Mouse (Mus musculus) lung, postnatal 25 days (tissue): Measurements from ENCODE around the gene Zbp1.

ENCODE experiments used
- DNase-seq: peaks from one replicate; pipeline ENCODE4 v3.0.0; 2022; ENCODE audit warnings: low spot score

Zbp1 gene

DNA sequence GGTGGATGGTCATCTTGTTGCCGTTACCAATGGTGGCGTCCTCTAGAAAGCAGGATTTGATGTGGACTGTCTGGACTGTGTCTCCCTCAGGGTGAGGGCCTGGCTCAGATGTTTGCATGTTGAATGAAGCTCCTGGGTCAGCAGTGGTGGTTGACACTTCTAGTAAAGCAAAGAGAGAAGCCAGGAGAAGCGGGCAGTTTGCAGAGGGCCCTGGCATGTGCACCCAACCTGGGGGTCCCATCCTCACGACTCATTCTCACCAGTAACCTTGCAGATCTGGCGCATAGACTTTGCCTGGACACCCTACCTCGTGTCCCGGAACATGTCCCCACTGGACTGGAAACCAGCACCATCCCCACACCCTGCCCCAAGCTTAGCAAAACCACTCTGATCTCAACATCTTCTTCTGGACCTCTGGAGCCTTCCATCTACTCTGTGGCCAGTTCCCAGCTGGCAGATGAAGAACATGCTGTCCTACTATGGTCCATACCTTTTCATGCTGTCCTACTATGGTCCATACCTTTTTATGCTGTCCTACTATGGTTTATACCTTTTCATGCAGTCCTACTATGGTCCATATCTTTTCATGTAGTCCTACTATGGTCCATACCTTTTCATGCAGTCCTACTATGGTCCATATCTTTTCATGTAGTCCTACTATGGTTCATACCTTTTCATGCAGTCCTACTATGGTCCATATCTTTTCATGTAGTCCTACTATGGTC, 9.5 kb downstream of the Zbp1 start:
- no peak for DNase-seq

GRCm38 (mm10) chr2:173207051-173207450, 11.7 kb downstream of the Zbp1 start:
- DNase-seq = no peak

DNA sequence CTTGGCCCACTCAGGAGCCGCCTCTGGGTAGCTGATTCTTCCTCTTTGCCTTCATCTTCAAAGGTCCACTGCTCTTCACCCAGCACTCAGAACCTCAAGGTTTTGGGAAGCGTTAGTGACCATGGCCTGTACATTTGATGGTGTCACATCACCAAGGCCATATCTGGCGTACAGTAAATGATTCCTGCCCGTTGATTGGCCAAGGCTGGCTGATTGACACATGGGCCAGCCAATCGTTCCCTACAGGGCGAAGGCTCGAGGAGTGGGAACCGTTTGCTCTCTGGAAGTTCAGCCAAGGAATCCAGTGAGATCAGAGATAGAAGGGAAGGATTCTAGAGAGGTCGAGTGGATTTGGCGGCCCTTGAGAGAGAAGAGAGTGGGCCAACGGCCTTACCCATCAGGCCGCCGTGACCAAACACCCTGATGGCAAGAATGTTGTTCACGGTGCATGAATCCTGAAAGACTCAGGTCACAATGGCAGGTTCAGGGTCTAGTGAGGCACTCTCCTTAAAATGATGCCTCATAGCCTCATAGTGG, 13.1 kb downstream of the Zbp1 start:
- no peak for DNase-seq

DNA sequence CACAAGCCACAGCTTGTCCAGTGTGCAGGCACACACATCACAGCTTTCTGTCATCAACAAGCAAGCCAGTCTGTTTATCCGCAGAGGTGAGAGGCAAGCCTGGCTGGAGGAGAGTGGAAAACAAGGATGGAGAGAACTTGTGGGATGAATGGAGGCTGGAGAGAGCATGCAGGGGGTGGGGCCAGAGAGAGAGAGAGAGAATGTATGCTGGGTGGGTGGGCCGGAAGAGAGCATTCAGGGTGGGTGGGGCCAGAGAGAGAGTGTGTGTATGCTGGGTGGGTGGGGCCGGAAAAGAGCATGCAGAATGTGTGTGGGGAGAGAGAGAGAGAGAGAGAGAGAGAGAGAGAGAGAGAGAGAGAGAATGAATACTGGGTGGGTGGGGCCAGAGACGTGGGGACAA, 14.1 kb downstream of the Zbp1 start:
- DNase-seq = no peak

GRCm38 (mm10) chr2:173203726-173204125, 15.0 kb downstream of the Zbp1 start:
- DNase-seq = no peak

DNA sequence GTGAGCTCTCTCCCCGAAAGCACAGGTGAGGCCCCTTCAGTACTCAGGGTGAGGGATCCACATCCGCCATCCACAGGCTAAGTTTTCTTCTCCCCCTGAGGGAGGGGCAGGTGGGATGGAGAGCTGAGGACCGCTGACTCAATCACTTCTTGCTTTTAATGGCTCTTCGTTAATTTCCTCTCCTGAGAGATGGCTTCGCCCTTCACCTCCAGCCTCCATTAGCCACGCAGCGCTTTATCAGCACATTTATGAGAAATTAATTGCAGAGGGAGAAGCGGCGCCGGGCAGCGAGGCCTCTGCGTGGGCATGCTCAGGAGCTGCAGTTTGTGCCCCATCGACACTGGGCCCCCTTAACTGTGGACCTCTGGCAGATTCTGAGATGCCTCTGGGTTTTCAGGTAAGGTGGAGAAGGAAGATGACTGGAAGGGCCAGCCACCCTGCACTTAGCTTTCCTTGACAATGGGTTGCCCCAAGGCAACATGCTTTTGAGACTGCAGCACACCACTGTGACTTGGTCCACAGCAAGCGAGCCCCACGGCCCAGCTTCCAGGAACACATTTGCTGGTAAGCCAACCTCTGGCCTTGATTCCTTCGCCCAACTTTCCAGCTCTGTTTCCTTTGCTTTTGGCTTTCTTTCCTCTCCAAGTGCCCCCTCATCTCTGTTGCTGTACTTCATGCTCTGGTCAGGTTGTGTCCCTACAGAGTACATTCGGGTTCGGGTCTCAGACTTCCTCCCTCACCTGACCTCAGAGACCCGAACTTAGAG, 15.6 kb downstream of the Zbp1 start:
- DNase-seq = no peak

- DNase-seq = no peak
Measured at GRCm38 (mm10) chr2:173194796-173195195, 23.9 kb downstream of the Zbp1 start.

- DNase-seq = peak; percentile 34
Measured at GRCm38 (mm10) chr2:173187182-173187855, 31.4 kb downstream of the Zbp1 start.

DNA sequence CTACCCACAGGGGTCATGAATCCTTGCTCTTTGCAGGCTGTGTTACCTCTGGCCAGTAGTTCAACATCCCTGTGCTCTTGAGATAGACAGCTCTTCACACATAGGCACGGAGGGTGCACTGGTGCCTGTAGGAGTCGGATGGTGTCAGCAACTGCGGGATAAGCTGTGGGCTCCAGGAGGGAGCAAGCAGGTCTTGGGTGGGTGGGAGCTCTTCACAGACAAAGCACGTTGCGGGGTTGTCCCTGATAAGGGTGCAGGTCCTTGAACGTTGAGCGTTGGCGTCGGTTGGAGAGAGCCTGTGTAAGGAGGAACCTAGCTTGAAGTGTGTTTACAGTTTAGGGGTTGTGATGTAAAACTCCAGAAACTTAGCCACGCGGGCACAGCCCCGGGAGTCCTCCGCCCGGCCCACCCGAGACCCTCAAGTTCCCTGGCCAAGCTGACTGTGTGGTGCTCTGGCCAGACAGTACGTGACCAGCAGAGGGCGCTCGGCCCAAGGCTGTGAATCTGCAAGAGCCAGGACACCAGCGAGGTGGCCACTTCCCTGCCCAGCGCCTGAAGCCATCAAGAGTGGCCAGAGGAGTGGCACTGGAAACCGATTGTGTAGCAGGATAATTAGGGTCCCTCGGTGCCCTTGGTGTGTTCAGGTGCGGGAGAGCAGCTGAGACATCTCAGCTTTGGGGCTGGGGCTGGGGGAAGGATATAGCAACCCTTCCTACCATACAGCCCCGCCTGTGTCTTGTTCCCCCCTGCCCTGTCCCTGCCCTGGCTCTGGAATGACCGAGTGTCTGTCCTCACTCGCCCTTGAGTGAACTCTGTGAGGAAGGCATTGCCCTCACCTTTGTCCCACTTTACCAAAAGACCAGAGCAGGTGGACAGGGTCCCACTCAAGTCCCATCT, 32.4 kb downstream of the Zbp1 start:
- peak; percentile 74 for DNase-seq

GRCm38 (mm10) chr2:173185282-173185681, 33.4 kb downstream of the Zbp1 start:
- DNase-seq = no peak

DNA sequence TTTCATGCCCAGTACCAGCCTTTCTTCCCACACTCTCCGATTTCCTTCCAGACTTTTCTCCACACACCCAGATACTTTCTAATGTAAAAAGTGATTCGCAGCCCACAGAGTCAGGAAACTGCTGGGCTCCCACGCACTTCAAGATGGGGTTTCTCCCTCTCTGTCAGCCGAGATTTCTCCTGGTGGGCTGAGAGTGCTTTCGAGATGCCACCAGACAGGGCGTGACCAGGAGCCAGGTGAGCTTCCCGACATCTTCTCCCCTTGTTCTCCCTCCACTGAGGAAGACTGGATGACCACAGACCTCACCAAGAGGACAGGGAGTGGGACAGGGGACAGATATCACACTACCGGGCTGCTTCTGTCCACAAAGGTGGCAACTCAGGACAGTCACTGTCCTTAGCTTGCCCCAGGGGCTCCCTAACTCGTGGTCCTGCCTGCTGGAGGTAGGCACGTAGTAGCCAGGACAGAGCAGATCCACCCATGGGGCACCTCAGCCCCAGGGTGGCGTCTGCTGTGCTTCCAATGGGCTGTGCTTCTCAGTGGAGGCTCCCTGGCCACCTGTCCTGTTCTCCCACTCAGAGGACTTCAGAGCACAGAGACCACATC, 34.1 kb downstream of the Zbp1 start:
- no peak for DNase-seq

DNA sequence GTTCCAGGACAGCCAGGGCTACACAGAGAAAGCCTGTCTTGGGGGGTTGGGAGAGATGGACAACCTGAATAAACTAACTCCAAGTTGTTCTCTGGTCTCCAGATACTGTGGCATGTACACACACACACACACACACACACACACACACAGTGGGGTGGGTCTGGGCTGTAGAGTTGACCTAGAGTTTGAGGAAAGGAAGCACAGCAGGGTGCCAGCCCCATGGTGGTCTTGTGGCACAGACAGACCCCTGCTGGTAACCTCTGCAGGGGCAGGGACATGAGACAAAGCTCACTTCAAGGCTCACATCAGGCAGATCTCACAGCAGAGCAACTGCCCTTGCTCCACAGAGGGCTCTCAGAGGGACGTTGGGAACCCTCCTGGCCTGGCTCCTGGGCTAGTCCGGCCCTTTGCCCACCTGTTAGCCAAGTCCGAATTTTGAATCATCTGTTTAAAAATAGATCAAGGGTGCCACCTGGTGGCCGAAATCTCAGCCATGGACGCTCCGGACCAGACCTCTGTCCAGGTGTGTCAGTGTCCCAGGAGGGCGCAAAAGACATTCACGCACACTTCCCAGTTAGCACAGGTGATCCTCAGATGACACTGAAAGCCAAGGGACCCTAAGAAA, 34.8 kb downstream of the Zbp1 start:
- DNase-seq = peak; percentile 41

DNA sequence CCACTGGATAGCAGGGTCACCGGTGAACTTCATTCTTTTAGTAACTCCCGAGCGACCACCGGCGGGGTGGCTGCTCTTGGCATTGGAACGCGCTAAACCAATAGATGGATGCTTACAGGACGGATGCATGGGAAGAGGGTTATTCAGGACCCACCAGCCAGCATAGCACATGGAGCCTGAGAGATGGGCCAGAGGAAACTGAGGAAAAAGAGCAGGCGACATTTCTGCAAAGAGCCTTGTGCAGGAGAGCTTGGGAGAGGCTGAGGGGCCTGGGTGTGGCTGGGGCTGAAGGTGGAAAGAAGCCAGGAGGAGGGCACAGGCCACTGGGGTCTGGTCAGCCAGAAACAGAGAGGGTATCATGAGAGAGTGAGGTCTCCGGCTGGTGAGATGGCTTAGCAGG, 35.4 kb downstream of the Zbp1 start:
- DNase-seq = no peak

DNA sequence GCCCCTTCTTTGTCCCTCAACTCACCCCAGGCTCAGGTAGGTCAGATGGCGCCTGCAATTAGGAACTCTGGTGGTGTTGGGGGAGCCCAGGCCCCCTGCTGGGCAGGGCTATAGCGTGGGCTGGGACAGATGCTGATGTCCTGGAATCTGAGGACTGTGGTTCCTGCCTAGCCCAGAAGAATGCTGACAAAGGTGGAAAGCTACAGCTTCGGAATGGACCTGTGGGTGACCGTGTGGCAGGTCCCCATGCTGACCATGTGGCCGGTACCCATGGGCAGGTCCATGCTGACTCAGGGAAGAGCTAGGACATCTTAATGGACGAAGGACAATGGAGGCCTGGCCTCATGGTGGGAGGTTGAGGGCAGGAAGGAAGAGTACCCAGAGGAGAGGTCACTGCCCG, 35.9 kb downstream of the Zbp1 start:
- DNase-seq = no peak

- no peak for DNase-seq
Measured at GRCm38 (mm10) chr2:173181901-173182300, 36.8 kb downstream of the Zbp1 start.

DNA sequence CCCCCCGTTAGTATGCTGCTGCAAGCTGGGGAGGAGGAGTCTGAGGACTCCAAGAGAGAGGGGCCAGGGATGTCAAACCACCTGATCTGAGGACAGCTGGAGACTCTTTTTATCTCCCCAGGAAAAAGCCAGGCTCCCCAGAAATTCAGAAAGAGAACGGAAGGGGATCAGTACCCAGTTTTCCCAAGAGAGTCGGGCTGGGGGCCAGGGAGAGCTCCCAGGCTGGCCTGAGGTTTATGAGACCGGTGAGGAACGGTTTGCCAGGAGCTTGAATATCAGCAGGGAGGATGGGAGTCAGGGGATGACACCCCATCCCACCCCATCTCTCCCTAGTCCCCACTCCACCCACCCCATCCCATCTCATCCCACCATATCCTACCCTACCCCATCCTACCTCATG, 37.2 kb downstream of the Zbp1 start:
- no peak for DNase-seq

DNA sequence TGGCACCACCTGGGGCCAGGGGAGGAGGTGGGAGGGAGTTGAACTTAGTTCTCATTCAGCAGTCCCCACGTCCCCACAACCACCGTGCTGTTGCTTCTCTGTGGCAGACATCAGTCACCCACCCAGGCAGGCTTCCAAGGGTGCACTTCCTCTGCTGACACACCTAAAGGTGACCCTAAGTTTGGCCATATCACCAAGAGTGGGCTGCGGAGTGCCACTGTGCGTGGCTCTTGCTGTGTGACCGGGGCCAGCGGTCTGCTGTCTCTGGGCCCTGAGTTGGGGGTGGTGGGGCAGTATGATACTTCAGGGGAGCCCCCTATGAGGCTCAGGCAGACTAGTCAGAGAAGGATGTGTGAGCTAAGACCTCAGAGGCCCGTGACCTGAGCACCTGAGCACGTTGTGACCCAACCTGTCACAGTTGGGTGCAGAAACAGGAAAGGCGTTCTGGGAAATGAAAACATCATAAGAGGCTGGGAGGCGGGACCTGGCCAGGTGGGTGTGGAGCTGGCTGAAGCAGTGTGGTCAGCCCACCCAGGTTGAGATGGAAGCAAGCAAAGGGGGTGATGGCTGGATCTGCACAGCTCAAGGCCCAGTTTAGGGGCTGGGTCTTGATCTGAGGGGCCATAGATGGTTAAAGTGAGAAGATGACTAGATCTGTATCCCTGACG, 37.9 kb downstream of the Zbp1 start:
- no peak for DNase-seq

- no peak for DNase-seq
Measured at GRCm38 (mm10) chr2:173180026-173180425, 38.7 kb downstream of the Zbp1 start.

- no peak for DNase-seq
Measured at GRCm38 (mm10) chr2:173179046-173179445, 39.7 kb downstream of the Zbp1 start.

DNA sequence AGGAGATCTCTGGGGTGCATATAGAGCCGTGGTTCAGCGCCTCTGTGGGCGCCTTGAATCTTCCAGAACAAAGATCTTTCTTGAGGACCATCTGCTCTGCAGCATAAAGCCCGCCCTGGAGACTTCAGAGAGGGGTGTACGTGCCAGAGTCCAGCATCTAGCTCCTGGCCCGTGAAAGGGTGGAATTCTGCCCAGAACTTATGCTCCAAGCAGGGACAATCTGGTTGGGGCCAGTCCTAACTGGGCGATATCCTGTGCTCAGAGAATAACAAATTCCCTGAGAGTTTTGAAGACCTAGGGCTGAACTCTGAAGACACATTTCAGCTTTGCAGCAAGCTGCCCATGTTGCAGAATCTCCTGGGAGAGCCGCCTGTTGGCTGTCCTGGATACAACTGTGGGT, 40.8 kb downstream of the Zbp1 start:
- no peak for DNase-seq
